Mouse (Mus musculus) skeletal muscle tissue, adult 2 months (tissue): ENCODE measurements around the gene Nphs1.
"Not testable (repeated sequence)": the region's sequence is repeated elsewhere in the genome, so short reads cannot be mapped to it uniquely, and the experiment has no call there.

Source experiments
- DNase-seq: peaks from one replicate; pipeline ENCODE4 v3.0.0-alpha.2; 2012; ENCODE audit warnings: low read depth, low spot score

The Nphs1 gene

DNA sequence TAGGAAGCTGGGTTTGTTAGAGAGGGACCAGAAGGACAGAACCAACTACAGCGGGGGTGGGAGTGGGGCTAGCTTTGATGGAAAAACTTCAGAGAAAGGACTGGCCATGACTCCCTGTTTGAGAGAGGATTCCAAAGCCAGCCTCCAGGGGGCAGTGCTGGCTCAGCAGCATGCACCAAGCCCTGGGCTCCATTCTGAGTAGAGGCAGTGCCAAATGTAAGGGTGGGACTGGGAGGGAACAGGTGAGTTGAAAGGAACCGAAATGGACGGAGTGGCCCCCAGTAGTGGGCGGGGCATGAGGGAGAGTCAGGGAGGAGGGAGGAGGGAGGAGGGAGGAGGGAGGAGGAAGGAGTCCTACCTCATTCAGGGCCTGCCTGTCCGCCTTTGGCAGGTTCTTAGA lies 17.4 kb upstream of the Nphs1 start:
- DNase-seq: no peak

DNA sequence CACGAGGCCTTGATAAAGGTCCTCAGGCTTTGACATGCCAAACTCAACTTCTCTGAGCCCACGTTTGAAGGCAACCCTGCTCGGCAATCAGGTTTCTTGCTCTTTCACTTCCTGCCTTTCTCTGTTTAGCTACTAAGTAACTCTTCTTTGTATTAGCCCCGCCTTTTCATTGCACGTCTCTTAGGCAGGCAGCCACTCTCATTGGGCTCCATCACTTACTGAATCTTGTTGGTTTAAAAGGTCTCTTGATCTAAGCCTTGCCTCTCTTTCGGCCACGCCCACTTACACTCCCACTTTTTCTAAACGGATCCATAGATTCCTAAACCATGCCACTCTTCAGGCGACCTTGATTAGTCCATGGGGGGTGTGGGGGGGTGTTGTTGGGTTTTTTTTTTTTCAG lies 14.4 kb upstream of the Nphs1 start:
- DNase-seq: no peak

DNA sequence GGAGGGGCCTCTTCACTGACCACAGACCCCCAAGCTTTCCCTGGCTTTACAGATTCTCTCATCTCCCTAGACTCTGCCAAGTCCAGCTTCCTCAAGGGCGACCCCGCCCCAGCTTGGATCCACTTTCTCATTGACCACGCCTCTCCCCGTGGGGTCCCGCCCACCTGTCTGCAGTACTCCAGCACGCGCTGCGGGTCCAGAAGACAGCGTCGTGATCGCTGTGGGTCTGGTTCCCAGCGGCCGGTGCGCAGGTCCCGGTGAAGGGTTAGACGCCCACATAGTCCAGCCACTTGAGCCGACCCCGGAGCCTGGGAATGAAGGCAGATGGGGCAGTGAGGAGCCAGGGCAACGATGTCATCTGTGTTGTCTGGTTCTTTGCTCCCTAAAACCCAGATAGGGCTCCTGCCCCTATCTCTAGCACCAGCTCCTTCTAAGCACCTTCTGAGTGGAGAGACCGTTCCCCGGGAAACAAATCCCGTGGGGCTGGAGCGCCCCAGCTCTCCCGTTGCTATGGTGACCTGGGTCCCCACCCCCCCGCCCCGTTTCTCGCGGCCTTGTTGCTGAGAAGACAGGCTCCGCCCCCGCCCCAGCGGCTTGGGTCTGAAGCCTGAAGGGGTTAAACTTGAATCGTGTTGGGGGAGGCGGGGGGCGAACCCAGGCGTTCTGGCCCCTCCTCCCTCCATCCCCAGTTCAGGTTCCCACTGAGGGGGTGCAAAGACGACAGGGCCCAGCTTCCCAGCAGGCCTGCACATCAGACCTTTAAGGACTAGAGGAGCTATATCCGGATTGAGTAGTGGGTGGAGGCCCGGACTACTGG lies 13.8 kb upstream of the Nphs1 start:
- no peak for DNase-seq

DNA sequence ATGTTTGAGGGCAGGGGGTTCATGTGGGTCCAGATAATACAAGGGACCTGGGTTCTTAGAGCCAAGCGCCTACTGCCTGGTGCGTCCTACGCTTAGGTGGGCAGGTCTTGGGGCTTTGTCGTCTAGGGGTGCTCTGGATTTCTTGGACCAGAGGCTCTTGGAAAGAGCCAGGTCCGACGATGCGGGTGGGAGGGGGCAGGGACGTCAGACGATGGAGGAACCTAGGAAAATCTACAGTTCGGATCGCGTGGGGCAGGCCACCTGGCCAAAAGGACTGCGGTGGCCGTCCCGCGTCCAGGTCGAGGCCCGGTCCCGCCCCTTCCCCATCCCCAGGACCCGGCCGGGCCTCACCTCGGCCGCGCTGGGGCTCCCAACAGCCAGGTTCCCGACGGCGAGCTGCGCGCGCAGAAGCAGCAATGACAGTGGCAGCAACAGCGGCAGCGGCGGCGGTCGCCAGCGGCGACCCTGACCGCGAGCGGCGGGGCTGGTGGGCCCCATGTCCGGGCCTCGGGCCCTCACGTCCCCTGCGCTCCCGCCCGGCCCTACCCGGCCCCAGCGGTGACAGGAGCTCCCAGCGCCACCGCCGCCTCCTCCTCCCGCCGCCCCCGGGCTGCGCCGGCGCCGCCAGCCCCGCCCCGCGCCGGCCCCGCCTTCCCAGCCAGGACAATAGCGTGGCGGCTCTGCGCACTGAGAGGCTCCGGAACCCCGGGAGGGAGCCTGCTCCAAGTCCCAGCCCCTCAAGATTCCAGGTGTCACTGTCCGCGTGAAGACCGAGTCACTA lies 13.0 kb upstream of the Nphs1 start, which contains the start of gene Aplp1:
TSS of gene Aplp1 (minus strand) at position 565 of the 781 bp plus-strand sequence.
- no peak for DNase-seq

DNA sequence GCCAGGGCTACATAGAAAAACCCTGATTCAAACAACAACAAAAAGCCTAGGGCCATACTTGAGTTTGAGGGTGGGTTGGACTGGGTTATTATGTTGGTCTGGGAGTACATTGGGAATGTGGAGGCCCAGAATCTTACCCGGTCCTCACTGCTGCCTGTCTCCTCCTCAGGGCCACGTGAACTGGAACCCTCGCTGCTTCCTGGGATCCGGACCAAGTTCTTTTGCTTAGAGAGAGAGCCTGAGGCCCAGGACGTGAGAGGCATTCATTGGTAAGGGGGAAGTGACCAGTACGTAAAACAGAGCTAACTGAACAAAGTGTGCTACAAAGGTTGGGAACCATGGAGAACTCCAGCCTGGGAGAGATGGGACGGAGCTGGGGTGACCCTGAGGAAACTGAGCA lies 7.9 kb upstream of the Nphs1 start:
- no peak for DNase-seq

DNA sequence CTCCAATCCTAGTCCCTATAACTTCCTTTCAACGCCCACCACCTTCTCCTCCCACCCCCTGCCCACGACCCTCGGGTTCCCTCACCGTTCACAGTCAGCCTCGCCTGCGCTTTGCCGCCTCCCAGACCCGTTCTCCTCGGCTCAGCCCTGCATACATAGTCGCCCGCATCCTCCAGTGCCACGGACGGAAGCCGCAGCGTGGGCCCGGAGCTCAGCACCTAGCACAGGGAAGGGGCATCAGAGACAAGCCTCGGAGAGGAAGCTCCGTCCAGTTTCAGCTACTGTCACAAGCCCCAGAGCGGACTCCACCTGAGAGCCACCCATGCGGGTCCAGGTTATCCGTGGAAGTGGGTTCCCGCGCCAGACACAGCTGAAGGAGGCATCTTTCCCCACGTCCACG lies 4.8 kb upstream of the Nphs1 start:
- no peak for DNase-seq

DNA sequence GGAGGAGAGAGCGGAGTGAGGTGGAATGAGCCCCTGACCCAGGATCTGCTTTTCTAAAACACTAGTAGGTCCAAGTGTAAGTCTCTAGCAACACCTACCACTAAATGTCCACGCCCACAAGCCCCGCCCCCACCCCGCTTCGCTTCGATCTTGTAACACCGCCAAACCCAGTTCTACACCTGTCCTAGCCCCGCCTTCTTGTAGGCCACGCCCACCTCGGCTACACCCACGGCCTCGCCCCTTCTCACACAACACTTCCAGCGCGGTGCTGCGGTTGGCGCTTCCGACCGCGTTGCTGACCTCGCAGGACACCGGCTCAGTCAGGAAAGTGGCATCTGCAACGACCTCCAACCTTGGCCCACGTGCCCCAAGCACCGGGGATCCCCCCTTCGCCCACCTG lies 4.3 kb upstream of the Nphs1 start:
- DNase-seq: no peak

DNA sequence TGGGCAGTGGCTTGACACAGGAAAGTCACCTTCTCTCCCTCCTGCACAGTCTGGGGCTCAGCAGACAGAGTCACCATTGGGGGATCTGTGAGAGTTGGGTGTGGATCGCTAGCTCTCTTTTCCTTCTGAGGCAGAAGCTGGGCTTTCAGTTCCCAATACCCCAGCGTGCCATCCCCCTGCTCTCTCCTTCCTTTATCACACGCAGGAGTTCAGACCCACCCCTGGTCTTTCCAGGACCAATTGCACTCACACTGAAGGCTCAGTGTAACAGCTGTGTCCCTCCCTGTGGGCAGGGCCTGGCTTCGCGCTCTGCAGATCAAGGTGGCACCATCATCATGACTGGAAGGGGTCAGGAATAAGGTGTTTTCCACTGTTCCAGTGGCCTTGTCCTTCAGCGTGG lies 3.9 kb upstream of the Nphs1 start:
- DNase-seq: no peak

DNA sequence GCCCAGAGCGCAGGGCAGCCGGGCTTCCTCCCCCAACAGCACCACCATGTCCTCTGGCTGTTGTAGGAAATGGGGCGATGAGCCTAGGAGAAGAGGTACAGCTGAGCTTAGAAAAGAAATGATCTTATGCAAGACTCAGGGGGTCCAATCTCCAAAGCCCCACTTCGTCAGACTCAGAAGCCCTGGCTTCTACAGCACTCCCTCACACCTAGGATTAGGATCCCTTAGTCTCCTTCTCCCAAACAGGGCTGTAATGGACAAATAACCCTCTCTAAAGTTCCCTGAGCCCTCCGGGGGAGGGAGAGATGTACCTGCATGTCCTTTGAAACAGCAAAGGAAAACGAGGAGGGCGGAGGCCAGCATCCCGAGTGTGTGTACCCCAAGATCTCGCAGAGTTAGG lies 1.6 kb upstream of the Nphs1 start:
- no peak for DNase-seq

DNA sequence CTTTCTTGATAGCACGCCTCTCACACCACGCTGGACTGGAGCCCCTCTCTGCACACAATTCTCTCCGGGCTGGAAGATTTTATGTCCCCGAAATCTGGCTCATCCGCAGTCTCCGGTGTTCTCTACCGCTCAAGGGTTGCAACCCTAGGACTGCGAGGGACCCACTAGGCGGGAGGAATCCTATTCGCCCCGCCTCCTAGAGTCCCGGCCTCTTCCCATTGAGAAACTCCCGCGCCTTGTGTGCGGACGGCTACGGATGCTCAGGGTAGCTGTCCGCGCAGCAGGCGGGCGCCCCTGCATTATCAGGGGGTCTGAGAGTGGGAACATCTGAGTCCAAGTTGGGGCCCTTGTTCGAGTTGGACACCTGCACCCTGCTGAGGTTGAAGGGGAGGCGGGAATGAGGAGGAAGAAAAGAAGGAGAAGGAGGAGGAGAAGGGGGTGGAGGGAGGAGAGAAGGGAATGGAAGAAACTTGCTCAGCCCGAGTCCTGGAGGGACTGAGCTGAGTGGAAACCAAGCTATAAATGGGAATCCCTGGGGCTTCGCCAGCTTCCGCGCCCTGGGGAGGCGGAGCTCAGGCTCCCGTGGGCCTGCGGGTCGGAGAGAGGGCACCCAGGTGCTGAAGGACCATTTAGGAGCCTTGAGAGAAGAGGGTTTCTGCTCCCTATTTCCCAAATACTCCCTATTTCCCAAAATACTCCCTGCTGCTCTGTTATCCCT lies 1.0 kb upstream of the Nphs1 start:
- DNase-seq: no peak

DNA sequence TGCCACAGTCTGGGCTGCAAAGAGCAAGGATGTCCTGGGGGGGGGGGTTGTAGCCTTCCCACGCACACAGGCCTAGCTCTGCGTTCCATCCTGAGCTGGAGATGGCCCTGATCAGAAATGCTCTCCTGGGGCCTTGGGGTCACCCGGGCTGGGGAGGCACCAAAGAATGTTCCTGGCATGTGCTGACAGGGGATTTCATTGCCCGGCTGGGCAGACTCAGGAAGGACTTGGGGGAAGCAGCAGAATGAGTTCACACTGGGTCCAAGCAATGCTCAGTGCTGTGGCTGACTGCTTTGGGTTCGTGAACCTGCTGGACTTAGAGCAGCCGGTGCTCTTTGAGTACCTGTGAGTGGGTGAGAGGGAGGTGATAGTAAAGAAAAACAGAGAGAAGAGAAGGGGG lies 1.4 kb downstream of the Nphs1 start:
- no peak for DNase-seq

DNA sequence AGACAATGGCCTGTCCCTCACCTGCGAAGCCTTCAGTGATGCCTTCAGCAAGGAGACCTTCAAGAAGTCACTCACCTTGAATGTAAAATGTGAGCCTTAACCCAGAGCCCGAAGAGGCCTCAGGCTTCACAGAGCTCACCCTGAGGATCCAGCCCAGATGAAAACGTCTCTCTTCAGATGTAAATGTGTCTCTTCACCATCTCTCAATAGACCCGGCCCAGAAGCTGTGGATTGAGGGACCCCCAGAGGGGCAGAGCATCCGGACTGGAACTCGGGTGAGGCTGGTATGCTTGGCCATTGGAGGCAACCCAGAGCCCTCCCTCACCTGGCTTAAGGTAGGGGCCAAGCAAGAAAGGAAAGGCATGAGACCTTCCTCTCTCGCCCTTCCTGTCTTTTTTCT lies 5.5 kb downstream of the Nphs1 start:
- no peak for DNase-seq

DNA sequence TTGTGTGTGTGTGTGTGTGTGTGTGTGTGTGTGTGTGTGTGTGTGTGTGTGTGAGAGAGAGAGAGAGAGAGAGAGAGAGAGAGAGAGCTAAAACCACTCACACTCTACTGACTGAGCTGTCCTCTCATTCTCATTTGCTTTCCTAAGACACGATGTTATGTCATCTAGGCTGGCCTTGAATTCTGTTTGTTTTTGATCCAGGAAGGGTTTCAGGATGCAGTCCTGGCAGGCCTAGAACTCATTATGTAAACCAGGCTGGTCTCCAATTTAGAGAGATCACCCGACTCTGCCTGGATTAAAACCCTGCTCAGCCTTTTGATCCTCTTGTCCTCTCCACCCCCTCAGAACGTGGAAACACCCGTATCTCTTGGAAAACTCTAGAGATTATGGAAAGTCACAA lies 5.9 kb downstream of the Nphs1 start:
- DNase-seq: no peak

DNA sequence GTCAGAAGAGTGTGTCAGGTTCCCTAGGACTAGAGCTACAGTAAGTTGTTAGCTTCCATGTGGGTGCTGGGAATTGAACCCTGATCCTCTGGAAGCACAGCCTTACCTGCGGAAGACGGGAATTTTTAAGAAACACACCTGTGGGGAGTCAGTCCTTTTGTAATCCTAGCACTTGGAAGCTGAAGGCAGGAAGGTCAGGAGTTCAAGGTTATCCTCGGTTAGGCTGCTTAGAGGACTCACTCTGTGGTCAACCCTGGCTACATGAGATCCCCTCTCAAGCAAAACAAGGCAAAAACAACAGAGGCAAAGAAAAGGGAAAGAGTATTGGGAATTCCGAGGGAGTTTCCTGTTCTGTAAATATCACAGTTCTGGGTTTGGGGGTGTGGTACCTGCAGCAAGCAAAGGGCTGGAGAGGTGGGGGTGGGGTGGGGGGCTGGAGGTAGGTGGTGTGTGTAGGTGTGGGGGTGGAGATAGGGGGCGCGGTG lies 6.7 kb downstream of the Nphs1 start:
- no peak for DNase-seq

DNA sequence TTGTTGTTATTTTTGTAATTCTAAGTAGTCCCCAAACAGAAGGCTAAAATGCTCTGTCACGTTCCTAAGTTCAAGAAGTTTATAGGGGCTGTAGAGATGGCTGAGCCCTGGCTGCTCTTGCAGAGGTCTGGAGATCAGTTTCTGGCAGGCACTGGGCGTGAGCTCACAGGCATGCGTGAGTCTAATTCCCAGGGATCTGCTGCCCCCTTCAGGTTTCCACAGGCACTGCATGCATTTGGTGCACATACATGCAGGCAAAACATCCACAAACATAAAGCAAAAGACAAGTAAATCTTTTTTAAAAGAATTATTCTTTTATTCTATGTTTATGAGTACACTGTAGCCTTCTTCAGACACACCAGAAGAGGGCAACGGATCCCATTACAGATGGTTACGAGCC lies 14.3 kb downstream of the Nphs1 start:
- DNase-seq: no peak

DNA sequence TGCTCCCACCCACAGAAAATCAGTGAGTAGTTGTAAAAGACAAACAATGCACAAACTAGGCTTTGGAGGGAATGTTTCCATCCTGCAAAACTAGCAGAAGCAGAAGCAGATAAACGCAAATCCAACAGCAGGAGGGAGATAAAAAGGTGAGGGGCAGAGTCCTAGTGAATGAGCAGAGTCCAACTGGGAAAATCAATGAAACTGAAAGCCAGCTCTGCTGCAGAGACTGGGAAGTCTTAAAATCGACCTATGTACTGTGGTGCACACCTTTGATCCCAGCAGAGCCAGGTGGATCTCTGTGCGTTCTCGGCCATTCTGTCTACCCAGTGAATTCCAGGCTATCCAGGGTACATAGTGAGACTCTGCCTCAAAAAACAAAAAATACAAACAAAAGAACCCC lies 16.9 kb downstream of the Nphs1 start:
- DNase-seq: no peak

DNA sequence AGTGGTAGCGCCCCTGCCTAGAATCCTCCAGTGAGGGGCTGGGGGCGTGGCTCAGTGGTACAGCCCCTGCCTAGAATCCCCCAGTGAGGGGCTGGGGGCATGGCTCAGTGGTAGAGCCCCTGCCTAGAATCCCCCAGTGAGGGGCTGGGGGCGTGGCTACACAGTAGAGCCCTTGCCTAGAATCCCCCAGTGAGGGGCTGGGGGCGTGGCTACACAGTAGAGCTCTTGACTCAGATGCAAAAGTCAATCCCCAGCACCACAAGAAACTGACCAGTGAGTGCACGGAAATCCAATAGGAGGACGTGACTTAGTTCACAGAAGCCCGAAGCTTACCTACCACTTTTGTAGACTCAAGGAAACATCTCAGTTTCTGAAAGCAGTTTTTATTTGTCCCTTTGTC lies 18.0 kb downstream of the Nphs1 start:
- DNase-seq: not testable (repeated sequence)

DNA sequence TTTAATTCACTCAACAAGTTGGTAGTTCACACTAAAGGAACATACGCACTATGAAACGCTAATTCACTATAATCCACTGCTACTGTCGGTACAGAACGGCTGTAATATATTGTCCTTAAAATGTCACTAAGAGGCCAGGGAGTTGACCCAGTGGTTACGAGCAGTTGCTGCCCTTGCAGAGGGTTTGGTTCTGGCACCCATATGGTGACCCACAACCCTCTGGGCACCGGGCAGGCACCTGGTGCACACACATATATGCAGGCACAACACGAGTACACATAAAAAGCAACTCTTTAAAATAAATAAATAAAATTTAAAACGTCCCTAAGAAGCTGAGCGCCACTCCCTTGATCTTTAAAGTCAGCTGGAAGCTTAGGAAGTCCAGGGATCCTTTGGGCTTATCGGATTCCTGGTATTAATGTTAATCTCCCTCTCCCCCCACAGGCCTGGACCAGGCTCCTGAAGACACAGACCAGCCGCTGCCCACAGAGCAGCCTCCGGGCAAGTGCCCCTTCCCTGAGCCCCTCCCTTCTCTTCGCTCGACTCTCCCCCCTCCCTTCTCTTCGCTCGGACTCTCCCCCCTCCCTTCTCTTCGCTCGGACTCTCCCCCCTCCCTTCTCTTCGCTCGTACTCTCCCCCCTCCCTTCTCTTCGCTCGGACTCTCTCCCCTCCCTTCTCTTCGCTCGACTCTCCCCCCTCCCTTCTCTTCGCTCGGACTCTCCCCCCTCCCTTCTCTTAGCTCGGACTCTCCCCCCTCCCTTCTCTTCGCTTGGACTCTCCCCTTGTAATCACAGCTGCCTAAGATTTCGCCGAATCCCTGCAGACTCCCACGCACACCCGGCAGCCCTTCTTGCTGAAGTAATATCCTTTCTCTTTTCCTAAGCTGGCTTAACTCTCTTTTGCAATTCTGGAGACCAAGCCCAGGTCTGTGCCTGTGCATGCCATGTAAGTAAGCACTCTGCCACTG lies 19.6 kb downstream of the Nphs1 start:
- no peak for DNase-seq

DNA sequence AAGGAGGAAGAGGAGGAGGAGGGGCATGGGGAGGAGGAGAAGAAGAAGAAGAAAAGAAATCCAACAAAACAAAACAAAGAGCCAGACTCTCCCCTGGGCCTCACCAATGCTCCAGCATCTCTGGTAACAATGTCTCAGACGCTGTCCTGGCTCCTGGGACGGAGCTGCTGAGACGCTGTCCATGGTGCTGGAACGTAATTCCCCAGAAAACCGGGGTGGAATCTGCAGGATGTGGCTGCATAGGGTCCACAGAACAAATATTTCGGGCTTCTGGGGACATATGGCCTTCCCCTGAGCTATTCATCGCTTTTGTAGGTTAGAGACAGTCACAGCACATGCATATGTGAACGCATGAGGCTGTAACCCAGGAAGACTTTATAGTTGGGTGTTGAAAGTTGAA lies 26.1 kb downstream of the Nphs1 start:
- DNase-seq: no peak

DNA sequence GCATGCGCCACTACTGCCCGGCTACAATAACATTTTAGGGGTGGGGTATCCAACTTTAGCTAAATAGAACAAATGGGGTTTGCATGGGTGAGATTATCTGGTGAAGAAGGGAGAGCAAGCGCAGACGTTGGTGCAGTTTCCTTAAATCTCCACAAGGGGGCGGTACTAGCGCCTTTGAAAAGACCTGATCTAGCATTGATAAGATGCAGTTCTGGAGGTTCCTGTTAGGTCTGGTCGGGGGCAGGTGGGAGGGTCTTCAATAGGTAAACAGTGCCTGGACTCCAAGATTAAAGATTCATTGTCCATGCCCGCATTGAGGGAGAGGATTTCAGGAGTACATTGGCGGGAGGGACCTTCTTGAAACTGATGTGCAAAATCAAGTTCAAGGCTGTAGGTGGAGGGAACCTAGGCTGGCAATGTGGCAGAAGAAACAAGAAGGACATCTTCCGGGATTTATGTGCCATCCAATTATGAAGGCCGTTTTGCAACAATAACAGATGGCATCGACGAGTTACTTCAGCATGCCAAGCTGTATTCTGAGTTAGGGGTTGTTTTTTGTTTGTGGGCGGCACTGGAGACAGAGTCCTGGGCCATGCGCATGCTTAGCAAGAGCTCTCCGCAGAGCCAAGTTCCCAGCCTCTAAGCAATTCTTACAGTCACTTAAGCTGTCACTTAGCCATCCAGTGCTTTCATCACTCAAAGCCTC lies 32.3 kb downstream of the Nphs1 start:
- DNase-seq: no peak

DNA sequence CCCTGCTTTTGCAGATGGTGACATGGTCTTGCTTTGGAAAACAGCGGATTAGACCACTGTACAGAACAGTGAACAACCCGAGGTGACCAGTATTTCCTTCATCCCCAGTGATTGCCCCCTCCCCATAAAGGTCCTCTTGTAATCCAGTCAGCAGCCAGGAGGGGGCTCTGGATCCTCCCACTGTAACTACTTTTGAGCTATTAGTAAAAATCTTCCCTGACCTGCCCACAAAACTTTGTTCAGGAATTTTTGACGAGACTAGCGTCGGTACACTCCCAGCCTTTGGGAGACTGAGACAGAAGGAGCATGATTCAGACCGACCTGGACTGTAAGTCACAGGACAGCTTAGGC lies 32.8 kb downstream of the Nphs1 start:
- DNase-seq: no peak
